Mouse (Mus musculus) left cerebral cortex, adult 2 months (tissue): ENCODE data around the gene Tssk4. TPM values are rescaled to one million over a fixed set of nuclear protein-coding genes. Genes with fewer than 3 reads are reported as not detected.

Source experiments
- DNase-seq, 2 experiments: peaks; one replicate each; pipeline ENCODE4 v3.0.0; 2021 to 2022; ENCODE audit warnings: low spot score in 2 of 2, mixed read lengths in 1 of 2; ENCODE audit errors: extremely low spot score in 1 of 2
- H3K27ac ChIP-seq: fragments of 200-600 bp; 2 replicates; pipeline ENCODE4 v1.8.1; 2022
- H3K4me3 ChIP-seq: fragments of 200-600 bp; 2 replicates; pipeline ENCODE4 v1.8.1; 2022
- CTCF ChIP-seq: fragments of 200-600 bp; IDR thresholded peaks from 2 replicates; pipeline ENCODE4 v1.8.1; 2022; ENCODE audit warnings: antibody characterized with exemption, mild to moderate bottlenecking, moderate library complexity
- intact Hi-C: fragments of 180-260 bp; cut with DNase I; formaldehyde crosslinking; loops from one replicate; pipeline ENCODE4 v1.15.1; 2025
- total RNA-seq, 2 experiments: library from RNA; stranded (reverse); gene quantifications; 2 replicates each; pipeline ENCODE4 v1.2.3; 2021

Tssk4 gene
- total RNA-seq, 2 experiments from 2014 or later: 0.91 to 1.2 TPM

DNA sequence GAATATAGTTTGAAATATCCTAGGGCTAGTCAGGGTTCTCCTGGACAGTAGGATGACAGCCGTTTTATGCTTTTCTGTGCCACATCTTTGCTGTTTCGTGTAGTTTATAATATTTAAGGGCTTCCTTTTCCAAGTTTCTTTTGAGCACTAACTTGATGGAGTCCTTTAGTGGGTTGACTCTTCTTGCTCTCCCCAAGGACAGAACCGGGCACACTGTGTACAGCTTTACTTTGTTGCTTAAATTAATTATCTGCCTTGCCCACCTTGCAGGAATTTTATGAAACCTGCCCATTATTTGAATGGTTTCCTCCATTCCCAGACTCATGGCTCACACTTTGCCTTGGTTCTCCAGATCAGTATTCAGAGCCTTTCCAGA lies 32.1 kb downstream of the Tssk4 start:
- TF ChIP-seq CTCF: no peak
- no peak for DNase-seq
- Histone ChIP-seq H3K4me3 (peak overlapping the region; percentile 68), H3K27ac (peak overlapping the region; percentile 47)
- intact Hi-C loops: loop anchor here (1.0 kb wide), 1 partner anchor 61 kb away; no protein-coding TSS in a partner anchor

DNA sequence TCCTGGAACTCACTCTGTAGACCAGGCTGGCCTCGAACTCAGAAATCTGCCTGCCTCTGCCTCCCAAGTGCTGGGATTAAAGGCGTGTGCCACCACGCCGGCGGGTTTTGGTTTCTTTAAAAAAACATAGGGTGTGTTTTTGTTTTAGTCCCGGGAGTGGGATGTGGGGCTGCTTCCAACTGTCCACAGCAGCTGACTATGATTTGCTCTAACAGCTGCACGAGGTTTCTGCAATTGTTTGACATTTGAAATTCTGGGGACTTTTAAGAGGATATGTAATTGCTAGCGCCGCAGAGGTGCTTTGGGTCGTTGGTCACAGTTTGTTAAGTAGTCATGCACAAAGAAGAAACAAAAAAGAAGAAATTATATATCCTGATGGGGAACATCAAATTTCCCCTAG lies 39.4 kb downstream of the Tssk4 start:
- no peak for DNase-seq
- intact Hi-C loops: no loop called here
- no peak for TF ChIP-seq CTCF
- Histone ChIP-seq H3K4me3 (no peak overlapping the region), H3K27ac (no peak overlapping the region)

DNA sequence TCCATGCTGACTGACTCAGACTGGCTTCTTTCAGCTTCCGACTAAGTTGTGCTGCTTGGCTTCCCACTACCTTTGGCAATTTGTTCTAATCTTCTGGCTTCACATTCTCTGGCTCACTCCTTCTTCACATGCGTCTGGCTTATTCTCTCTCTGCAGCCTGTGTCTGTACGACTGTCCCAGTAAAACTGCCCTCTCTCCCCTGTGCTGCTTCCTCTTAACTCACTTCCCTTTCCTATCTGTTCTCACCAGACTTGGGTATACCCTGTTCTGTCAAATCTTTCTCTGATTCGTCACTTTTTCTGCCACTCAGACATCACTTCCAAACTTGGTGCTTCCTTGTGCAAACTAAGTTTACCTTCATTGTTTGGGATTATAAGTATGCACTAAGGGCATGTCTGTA lies 47.2 kb downstream of the Tssk4 start:
- H3K27ac ChIP-seq: no peak overlapping the region
- no peak for DNase-seq
- no peak for TF ChIP-seq CTCF
- intact Hi-C loops: no loop called here
- no peak overlapping the region for H3K4me3 ChIP-seq

DNA sequence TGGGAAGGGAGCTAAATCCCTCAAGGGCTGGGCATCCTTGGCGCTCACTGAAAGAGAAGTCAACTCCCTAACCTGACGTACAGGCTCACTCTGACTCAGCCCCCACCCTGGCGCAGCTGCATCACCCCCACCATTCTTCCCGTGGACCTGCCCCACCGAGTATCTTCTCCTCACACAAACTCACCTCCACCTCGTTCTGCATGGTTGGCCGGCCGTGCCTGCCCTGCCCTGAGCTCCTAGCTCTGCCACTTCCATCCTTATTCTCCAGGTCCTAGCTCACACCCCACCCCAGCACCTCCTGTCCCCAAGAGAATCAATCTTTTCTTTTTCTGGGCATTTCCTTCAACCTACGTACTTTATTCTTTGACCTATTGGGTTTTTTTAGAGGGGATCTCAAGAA lies 51.1 kb downstream of the Tssk4 start:
- intact Hi-C loops: no loop called here
- no peak overlapping the region for H3K4me3 ChIP-seq
- no peak for TF ChIP-seq CTCF
- no peak overlapping the region for H3K27ac ChIP-seq
- no peak for DNase-seq

Other genes starting within 250 kb of the Tssk4 start
- 10 to 100 TPM; 16.8 to 20.4 TPM for gene Dhrs4, start 171.4 kb upstream of the Tssk4 start, total RNA-seq
- 10 to 100 TPM; 48.6 to 55.8 TPM for gene Carmil3, start 159.5 kb upstream of the Tssk4 start, total RNA-seq
- 100 to 1,000 TPM; 209 to 225 TPM for gene Cpne6, start 139.7 kb upstream of the Tssk4 start, total RNA-seq
- under 1 TPM; 0.29 to 0.84 TPM for gene Nrl, start 125.2 kb upstream of the Tssk4 start, total RNA-seq
- gene Pck2, start 109.9 kb upstream of the Tssk4 start, total RNA-seq: 10 to 100 TPM; 31.1 to 36.0 TPM
- gene Dcaf11, start 90.2 kb upstream of the Tssk4 start, total RNA-seq: 10 to 100 TPM; 76.8 to 80.8 TPM
- gene A730061H03Rik, start 89.8 kb upstream of the Tssk4 start, total RNA-seq: 1 to 10 TPM in 1 of 2 experiments, under 1 TPM in 1; 0.86 to 1.8 TPM
- not detected for gene Fitm1, start 74.6 kb upstream of the Tssk4 start, total RNA-seq
- gene Psme1, start 72.1 kb upstream of the Tssk4 start, total RNA-seq: 10 to 100 TPM; 46.8 to 51.6 TPM
- gene Emc9, start 64.9 kb upstream of the Tssk4 start, total RNA-seq: 10 to 100 TPM; 49.8 to 50.3 TPM
- gene Psme2, start 59.1 kb upstream of the Tssk4 start, total RNA-seq: 10 to 100 TPM; 46.0 to 60.3 TPM
- gene Rnf31, start 58.5 kb upstream of the Tssk4 start, total RNA-seq: 10 to 100 TPM; 40.9 to 43.4 TPM
- 10 to 100 TPM; 13.0 to 16.4 TPM for gene Irf9, start 46.6 kb upstream of the Tssk4 start, total RNA-seq
- gene Rec8, start 32.1 kb upstream of the Tssk4 start, total RNA-seq: 1 to 10 TPM; 2.7 to 2.8 TPM
- 100 to 1,000 TPM; 118 to 130 TPM for gene Ipo4, start 14.2 kb upstream of the Tssk4 start, total RNA-seq
- 1 to 10 TPM; 3.5 to 6.1 TPM for gene Gm49378, start 12.3 kb upstream of the Tssk4 start, total RNA-seq
- gene Tm9sf1, start 6.4 kb upstream of the Tssk4 start, total RNA-seq: 10 to 100 TPM; 37.8 to 41.0 TPM
- 10 to 100 TPM; 40.6 to 41.6 TPM for gene Mdp1, start 10.3 kb downstream of the Tssk4 start, total RNA-seq
- 10 to 100 TPM; 21.1 to 23.2 TPM for gene Gmpr2, start 21.8 kb downstream of the Tssk4 start, total RNA-seq
- 100 to 1,000 TPM; 294 to 309 TPM for gene Nedd8, start 21.9 kb downstream of the Tssk4 start, total RNA-seq
- gene Tinf2, start 31.6 kb downstream of the Tssk4 start, total RNA-seq: 10 to 100 TPM; 14.1 to 16.3 TPM
- gene Tgm1, start 63.7 kb downstream of the Tssk4 start, total RNA-seq: not detected
- 10 to 100 TPM; 50.2 to 51.3 TPM for gene Rabggta, start 72.1 kb downstream of the Tssk4 start, total RNA-seq
- gene Dhrs1, start 95.5 kb downstream of the Tssk4 start, total RNA-seq: 10 to 100 TPM; 76.5 to 88.8 TPM
- 10 to 100 TPM in 1 of 2 experiments, 1 to 10 TPM in 1; 9.6 to 12.9 TPM for gene Nop9, start 95.5 kb downstream of the Tssk4 start, total RNA-seq
- gene Cideb, start 108.3 kb downstream of the Tssk4 start, total RNA-seq: 1 to 10 TPM; 2.5 to 2.7 TPM
- gene Ltb4r2, start 111.2 kb downstream of the Tssk4 start, total RNA-seq: under 1 TPM; 0.33 to 0.38 TPM
- under 1 TPM; 0.33 to 0.50 TPM for gene Ltb4r1, start 115.8 kb downstream of the Tssk4 start, total RNA-seq
- gene Adcy4, start 133.9 kb downstream of the Tssk4 start, total RNA-seq: 1 to 10 TPM; 3.0 to 6.3 TPM
- gene Ripk3, start 138.7 kb downstream of the Tssk4 start, total RNA-seq: 1 to 10 TPM; 1.2 to 1.3 TPM
- 1 to 10 TPM; 1.1 to 2.6 TPM for gene Nfatc4, start 173.0 kb downstream of the Tssk4 start, total RNA-seq
- gene Nynrin, start 203.8 kb downstream of the Tssk4 start, total RNA-seq: 1 to 10 TPM; 6.4 to 8.4 TPM
- gene Cbln3, start 234.2 kb downstream of the Tssk4 start, total RNA-seq: under 1 TPM; 0.20 to 0.26 TPM
- gene Khnyn, start 234.8 kb downstream of the Tssk4 start, total RNA-seq: 10 to 100 TPM; 11.9 to 12.0 TPM